Mouse (Mus musculus): ENCODE measurements around the gene Tbc1d12. TPM values are rescaled to one million over a fixed set of nuclear protein-coding genes. Genes with fewer than 3 reads are reported as not detected.

Gene Tbc1d12
- total RNA-seq, 1 experiment, result 4.8 TPM

DNA sequence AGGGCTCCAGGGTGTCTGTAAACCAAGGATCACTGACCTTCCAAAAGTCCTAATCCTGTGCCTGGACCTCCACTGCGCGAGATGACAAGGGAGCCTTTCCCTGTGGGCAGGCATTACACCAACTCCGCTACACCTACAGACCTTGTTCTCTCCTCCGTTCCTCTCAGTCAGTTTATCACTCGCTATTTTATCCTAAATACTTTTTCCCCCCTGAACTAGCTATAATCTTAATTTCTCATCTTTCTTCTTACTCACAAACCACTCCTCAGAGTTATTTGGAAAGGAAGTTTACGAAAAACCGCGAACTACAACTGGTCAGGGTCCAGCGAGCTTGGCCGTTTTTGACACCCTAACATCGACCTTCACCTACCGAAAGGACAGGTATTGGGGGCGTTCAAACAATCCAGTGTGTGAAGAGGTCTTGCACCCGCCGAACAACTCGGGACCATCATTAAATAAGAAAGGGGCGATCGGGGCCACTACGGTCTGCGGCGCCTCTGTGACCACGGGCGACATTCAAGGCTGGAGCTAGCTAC, 93.9 kb downstream of the Tbc1d12 start:
- peak overlapping the region; percentile 65 for H3K27ac ChIP-seq (ENCODE audit: insufficient read depth, low read depth, low read length, poor library complexity, severe bottlenecking)
- peaks cover 13% of the 10 kb centered on the region for H3K36me3 ChIP-seq (ENCODE audit: control insufficient read depth, insufficient read depth, low read length, poor library complexity, severe bottlenecking)
- in situ Hi-C loops (cut with MboI; ENCODE audit: low sequenced_read_pairs in 2 of 2, unreplicated experiment in 2 of 2), result no loop called here
- no peak for DNase-seq (ENCODE audit: low read depth, low spot score)
- peak overlapping the region; percentile 88 for H3K9ac ChIP-seq (ENCODE audit: insufficient read depth, low read depth, low read length, poor library complexity, severe bottlenecking)
- TF ChIP-seq CHD2 (IDR thresholded peaks at IDR 0.05; ENCODE audit: low read depth, low read length), result no peak
- TF ChIP-seq ZC3H11A (IDR thresholded peaks at IDR 0.05; ENCODE audit: borderline replicate concordance, low read depth, low read length), result no peak
- TF ChIP-seq MAFK (IDR thresholded peaks at IDR 0.05; ENCODE audit: insufficient read depth, low read depth, low read length), result no peak
- no peak for TF ChIP-seq ZNF384 (IDR thresholded peaks at IDR 0.05; ENCODE audit: low read depth, low read length)
- no peak for TF ChIP-seq HCFC1 (IDR thresholded peaks at IDR 0.05; ENCODE audit: borderline replicate concordance, insufficient read depth, low read length)
- H3K4me3 ChIP-seq (ENCODE audit: insufficient read depth in 1 of 2, low read depth in 1 of 2, low read length in 2 of 2, poor library complexity in 1 of 2, severe bottlenecking in 1 of 2), result peak overlapping the region; percentile 89 to 93
- no peaks in the 10 kb centered on the region for H3K9me3 ChIP-seq (ENCODE audit: control insufficient read depth, insufficient read depth, low read depth, low read length)
- peaks cover 6 to 8% of the 10 kb centered on the region in 2 experiments for H3K4me1 ChIP-seq (ENCODE audit: control insufficient read depth in 2 of 2, insufficient read depth in 2 of 2, low read length in 2 of 2, poor library complexity in 1 of 2)

DNA sequence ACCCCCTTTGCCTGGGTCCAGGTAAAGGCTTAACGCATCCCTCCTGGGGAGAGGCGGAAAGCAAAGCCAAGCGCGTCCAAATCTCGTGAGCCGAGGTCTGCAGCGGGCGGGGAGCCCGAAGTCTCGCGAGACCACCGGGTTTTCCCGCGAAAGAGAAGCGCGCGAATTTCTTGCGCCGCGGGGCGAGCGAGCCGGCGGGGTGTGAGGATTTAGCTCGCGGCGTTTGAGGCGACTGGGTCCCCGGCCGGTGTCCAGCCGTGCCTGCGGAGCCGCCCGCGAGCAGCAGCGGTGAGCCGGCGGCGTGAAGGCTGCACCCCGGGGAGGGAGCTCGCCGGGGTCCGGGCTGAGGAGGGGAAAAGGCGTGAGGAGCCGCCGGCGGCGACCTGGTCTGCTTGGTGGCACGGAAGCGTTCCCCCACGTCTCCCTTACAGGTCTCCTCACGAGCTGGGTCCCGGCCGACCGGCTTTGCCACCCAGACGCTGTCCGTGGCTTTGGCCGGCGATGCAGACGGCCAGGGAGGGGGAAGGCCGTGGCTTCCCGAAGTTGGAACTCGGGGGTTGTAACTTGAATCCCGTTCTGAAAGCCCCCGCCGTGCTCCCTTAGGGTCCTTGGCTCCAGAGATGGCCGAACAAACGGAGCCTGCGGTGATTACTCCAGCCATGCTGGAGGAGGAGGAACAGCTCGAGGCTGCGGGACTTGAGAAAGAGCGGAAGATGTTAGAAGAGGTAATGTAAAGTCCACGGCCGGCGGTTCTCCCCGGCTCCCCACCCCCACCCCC, 94.6 kb downstream of the Tbc1d12 start, which contains the start of gene Hells:
Gene Hells (plus strand): TSS at position 128 of the 778 bp plus-strand sequence.
- TF ChIP-seq ZNF384 (IDR thresholded peaks at IDR 0.05; ENCODE audit: low read depth, low read length) (no peak), CHD2 (IDR thresholded peaks at IDR 0.05; ENCODE audit: low read depth, low read length) (peak; percentile 95), MAFK (IDR thresholded peaks at IDR 0.05; ENCODE audit: insufficient read depth, low read depth, low read length) (no peak), ZC3H11A (IDR thresholded peaks at IDR 0.05; ENCODE audit: borderline replicate concordance, low read depth, low read length) (no peak), HCFC1 (IDR thresholded peaks at IDR 0.05; ENCODE audit: borderline replicate concordance, insufficient read depth, low read length) (peak; percentile 41; the same call in 1 of the 2 replicates)
- Histone ChIP-seq H3K4me1 (ENCODE audit: control insufficient read depth in 2 of 2, insufficient read depth in 2 of 2, low read length in 2 of 2, poor library complexity in 1 of 2) (peaks cover 6 to 8% of the 10 kb centered on the region in 2 experiments), H3K27ac (ENCODE audit: insufficient read depth, low read depth, low read length, poor library complexity, severe bottlenecking) (peak within 1 kb of the TSS; percentile 88), H3K9ac (ENCODE audit: insufficient read depth, low read depth, low read length, poor library complexity, severe bottlenecking) (peak within 1 kb of the TSS; percentile 99), H3K9me3 (ENCODE audit: control insufficient read depth, insufficient read depth, low read depth, low read length) (no peaks in the 10 kb centered on the region), H3K4me3 (ENCODE audit: insufficient read depth in 1 of 2, low read depth in 1 of 2, low read length in 2 of 2, poor library complexity in 1 of 2, severe bottlenecking in 1 of 2) (peak within 1 kb of the TSS; percentile 89 to 93), H3K36me3 (ENCODE audit: control insufficient read depth, insufficient read depth, low read length, poor library complexity, severe bottlenecking) (peaks cover 17% of the 10 kb centered on the region)
- DNase-seq (ENCODE audit: low read depth, low spot score), result peak; percentile 91
- in situ Hi-C loops (cut with MboI; ENCODE audit: low sequenced_read_pairs in 2 of 2, unreplicated experiment in 2 of 2), result no loop called here

DNA sequence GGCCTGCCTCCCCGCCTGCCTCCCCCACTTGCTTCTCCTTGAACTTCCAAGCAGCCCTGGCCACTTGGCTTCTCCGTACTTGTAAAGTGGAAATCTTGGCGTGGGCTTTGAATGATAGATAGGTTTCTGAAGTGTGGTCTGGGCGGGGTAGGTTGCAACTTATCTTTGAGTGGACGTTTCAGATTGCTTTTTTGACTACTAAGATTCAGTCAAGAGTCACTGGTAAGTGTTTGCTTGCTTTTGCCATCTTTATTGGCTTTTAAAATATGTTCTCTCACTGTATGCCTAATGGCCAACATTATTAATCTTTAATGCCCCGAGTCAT, 95.1 kb downstream of the Tbc1d12 start:
- H3K4me3 ChIP-seq (ENCODE audit: insufficient read depth in 1 of 2, low read depth in 1 of 2, low read length in 2 of 2, poor library complexity in 1 of 2, severe bottlenecking in 1 of 2), result peak overlapping the region; percentile 89 to 93
- H3K4me1 ChIP-seq (ENCODE audit: control insufficient read depth in 2 of 2, insufficient read depth in 2 of 2, low read length in 2 of 2, poor library complexity in 1 of 2), result peaks cover 6 to 8% of the 10 kb centered on the region in 2 experiments
- in situ Hi-C loops (cut with MboI; ENCODE audit: low sequenced_read_pairs in 2 of 2, unreplicated experiment in 2 of 2), result no loop called here
- peak overlapping the region; percentile 99 for H3K9ac ChIP-seq (ENCODE audit: insufficient read depth, low read depth, low read length, poor library complexity, severe bottlenecking)
- peak overlapping the region; percentile 88; the same call in 1 of the 2 replicates for H3K27ac ChIP-seq (ENCODE audit: insufficient read depth, low read depth, low read length, poor library complexity, severe bottlenecking)
- H3K36me3 ChIP-seq (ENCODE audit: control insufficient read depth, insufficient read depth, low read length, poor library complexity, severe bottlenecking), result peaks cover 20% of the 10 kb centered on the region
- H3K9me3 ChIP-seq (ENCODE audit: control insufficient read depth, insufficient read depth, low read depth, low read length), result no peaks in the 10 kb centered on the region
- TF ChIP-seq CHD2 (IDR thresholded peaks at IDR 0.05; ENCODE audit: low read depth, low read length) (no peak), HCFC1 (IDR thresholded peaks at IDR 0.05; ENCODE audit: borderline replicate concordance, insufficient read depth, low read length) (no peak), ZNF384 (IDR thresholded peaks at IDR 0.05; ENCODE audit: low read depth, low read length) (no peak), ZC3H11A (IDR thresholded peaks at IDR 0.05; ENCODE audit: borderline replicate concordance, low read depth, low read length) (no peak), MAFK (IDR thresholded peaks at IDR 0.05; ENCODE audit: insufficient read depth, low read depth, low read length) (no peak)
- DNase-seq (ENCODE audit: low read depth, low spot score), result no peak

DNA sequence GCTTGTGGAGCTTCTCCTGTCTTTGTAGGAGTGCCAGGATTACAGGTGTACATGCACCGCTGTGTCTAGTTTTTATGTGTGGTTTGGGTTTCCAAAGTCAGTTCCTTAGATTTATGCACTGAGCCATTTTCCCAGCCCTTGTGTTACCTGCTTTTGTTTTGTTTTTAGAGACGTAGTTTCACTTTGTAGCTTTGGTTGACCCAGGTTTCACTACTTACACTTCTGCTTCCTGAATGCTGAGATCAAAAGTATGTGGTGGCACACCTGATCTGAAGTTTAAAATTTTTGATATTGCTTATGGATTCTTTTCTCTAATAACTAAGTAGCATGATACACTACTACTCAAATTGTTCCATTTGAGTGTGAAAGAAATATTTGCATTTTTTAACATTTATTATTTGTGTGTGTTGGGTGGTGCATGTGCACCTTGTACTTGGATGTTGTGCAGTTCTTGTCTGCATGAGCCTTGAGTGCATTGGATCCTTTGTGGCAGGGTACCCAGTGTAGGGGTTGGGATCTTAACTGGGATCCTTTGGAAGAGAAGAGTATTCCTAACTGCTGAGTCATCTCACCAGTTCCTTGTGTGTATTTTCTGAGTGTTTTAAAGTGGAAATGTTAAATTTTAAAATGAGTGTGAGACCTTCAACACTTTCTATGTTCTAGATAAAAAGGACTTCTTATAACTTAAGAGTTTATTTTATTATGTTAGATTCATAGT, 108.4 kb downstream of the Tbc1d12 start:
- Histone ChIP-seq H3K9me3 (ENCODE audit: control insufficient read depth, insufficient read depth, low read depth, low read length) (no peaks in the 10 kb centered on the region), H3K27ac (ENCODE audit: insufficient read depth, low read depth, low read length, poor library complexity, severe bottlenecking) (no peak overlapping the region), H3K4me3 (ENCODE audit: insufficient read depth in 1 of 2, low read depth in 1 of 2, low read length in 2 of 2, poor library complexity in 1 of 2, severe bottlenecking in 1 of 2) (no peak overlapping the region), H3K36me3 (ENCODE audit: control insufficient read depth, insufficient read depth, low read length, poor library complexity, severe bottlenecking) (peaks cover 41% of the 10 kb centered on the region), H3K4me1 (ENCODE audit: control insufficient read depth in 2 of 2, insufficient read depth in 2 of 2, low read length in 2 of 2, poor library complexity in 1 of 2) (no peaks in the 10 kb centered on the region), H3K9ac (ENCODE audit: insufficient read depth, low read depth, low read length, poor library complexity, severe bottlenecking) (no peak overlapping the region)
- in situ Hi-C loops (cut with MboI; ENCODE audit: low sequenced_read_pairs in 2 of 2, unreplicated experiment in 2 of 2), result no loop called here
- TF ChIP-seq HCFC1 (IDR thresholded peaks at IDR 0.05; ENCODE audit: borderline replicate concordance, insufficient read depth, low read length), result no peak
- TF ChIP-seq ZNF384 (IDR thresholded peaks at IDR 0.05; ENCODE audit: low read depth, low read length), result no peak
- no peak for TF ChIP-seq CHD2 (IDR thresholded peaks at IDR 0.05; ENCODE audit: low read depth, low read length)
- no peak for TF ChIP-seq ZC3H11A (IDR thresholded peaks at IDR 0.05; ENCODE audit: borderline replicate concordance, low read depth, low read length)
- TF ChIP-seq MAFK (IDR thresholded peaks at IDR 0.05; ENCODE audit: insufficient read depth, low read depth, low read length), result no peak
- DNase-seq (ENCODE audit: low read depth, low spot score), result no peak

Other genes starting within 250 kb of the Tbc1d12 start
- 21.2 and 29.9 TPM in 2 replicates for gene Noc3l, start 17.3 kb upstream of the Tbc1d12 start, total RNA-seq (2012; rRNA removed)
- gene Hells, start 94.3 kb downstream of the Tbc1d12 start, total RNA-seq (2012; rRNA removed), result 132 and 190 TPM in 2 replicates
- gene Cyp2c55, start 170.4 kb downstream of the Tbc1d12 start, total RNA-seq (2012; rRNA removed), result 0.16 and 0.40 TPM in 2 replicates
- not detected in 2 replicates for gene Cyp2c65, start 224.4 kb downstream of the Tbc1d12 start, total RNA-seq (2012; rRNA removed)

Measured in ES-E14 (cell line).